Mouse (Mus musculus): Measurements from ENCODE around the gene Xrcc6. TPM values are rescaled to one million over a fixed set of nuclear protein-coding genes. Genes with fewer than 3 reads are reported as not detected.

Gene Xrcc6
- polyA plus RNA-seq, 1 experiment from 2014 or later: 66.6 TPM

DNA sequence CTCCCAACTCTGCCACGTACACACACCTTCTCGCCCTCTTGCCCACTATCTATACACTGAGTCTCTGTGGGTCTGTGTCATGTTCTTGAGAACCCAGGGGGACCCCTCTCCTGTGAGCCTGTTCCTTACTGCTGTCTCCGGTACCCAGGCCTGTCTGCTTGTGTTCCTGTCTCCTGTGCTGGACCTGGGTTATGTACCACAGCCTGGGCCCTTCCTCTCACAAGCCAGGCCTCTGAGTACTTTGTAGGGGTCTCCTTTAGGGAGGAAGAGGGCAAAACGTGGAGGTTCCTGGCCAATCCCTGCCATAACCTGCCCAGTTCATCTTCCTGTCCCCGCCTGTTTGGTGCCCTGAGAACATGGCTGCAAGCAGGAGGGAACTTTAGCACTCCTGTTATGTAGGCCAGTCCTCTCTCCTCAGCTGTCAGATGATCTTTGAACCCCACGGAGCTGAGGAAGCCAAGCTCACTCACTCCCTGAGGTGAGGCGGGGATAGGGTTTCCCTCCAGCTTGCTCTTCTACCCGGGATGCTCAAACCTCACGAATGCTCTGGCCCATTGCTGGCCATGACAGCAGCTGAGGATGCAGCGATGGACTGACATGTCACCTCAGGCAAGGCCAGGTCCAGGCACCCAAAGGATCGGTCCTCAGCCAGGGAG is 38.0 kb upstream of the Xrcc6 start:
- ATAC-seq (ENCODE audit: low FRiP score) (no peak), DNase-seq (ENCODE audit: low spot score) (no peak)
- no peak overlapping the region for H3K4me3 ChIP-seq (ENCODE audit: low read depth, low read length)
- no peaks in the 10 kb centered on the region for H3K9me3 ChIP-seq (ENCODE audit: control insufficient read depth, low read length)
- 0 out of 2 replicates have a peak, but pooled peaks cover 2% of the 10 kb centered on the region for H3K36me3 ChIP-seq (ENCODE audit: control insufficient read depth, insufficient read depth, low read length)
- no peak overlapping the region for H3K9ac ChIP-seq (ENCODE audit: low read depth, low read length)
- H3K4me2 ChIP-seq (replicated peaks; ENCODE audit: low read depth, low read length): no peak overlapping the region
- H3K4me1 ChIP-seq (replicated peaks; ENCODE audit: control insufficient read depth, insufficient read depth, low read length): no peaks in the 10 kb centered on the region
- WGBS: 70% methylated on average over 11 of the region's 11 CpGs
- H3K27ac ChIP-seq (ENCODE audit: low read depth, low read length): no peak overlapping the region
- no peaks in the 10 kb centered on the region for H3K27me3 ChIP-seq (ENCODE audit: control insufficient read depth, insufficient read depth, low read length)

DNA sequence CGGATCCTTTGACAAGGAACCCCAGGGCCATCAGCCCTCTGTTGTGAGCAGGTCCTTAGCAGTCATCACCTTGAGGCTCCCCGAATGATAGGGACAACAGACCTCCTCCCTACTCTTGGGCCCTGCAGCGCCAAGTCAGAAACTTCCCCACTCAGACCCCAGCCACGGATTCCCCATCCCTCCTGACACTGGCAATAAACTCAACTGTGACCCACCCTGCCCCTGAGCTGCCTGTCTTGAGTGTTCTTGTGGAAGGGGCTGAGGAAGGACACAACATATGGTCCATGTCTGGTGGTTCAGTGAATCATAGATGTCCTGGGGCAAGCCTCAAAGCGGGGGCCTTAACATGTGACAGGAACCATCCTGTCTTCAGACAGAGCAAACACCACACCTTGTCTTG is 36.9 kb upstream of the Xrcc6 start:
- WGBS: 90% methylated on average over 5 of the region's 5 CpGs
- Histone ChIP-seq H3K9ac (ENCODE audit: low read depth, low read length) (no peak overlapping the region), H3K4me3 (ENCODE audit: low read depth, low read length) (no peak overlapping the region), H3K4me1 (replicated peaks; ENCODE audit: control insufficient read depth, insufficient read depth, low read length) (no peaks in the 10 kb centered on the region), H3K36me3 (ENCODE audit: control insufficient read depth, insufficient read depth, low read length) (0 out of 2 replicates have a peak, but pooled peaks cover 2% of the 10 kb centered on the region), H3K4me2 (replicated peaks; ENCODE audit: low read depth, low read length) (no peak overlapping the region), H3K27ac (ENCODE audit: low read depth, low read length) (no peak overlapping the region), H3K9me3 (ENCODE audit: control insufficient read depth, low read length) (no peaks in the 10 kb centered on the region), H3K27me3 (ENCODE audit: control insufficient read depth, insufficient read depth, low read length) (no peaks in the 10 kb centered on the region)
- no peak for DNase-seq (ENCODE audit: low spot score)
- ATAC-seq (ENCODE audit: low FRiP score): no peak

DNA sequence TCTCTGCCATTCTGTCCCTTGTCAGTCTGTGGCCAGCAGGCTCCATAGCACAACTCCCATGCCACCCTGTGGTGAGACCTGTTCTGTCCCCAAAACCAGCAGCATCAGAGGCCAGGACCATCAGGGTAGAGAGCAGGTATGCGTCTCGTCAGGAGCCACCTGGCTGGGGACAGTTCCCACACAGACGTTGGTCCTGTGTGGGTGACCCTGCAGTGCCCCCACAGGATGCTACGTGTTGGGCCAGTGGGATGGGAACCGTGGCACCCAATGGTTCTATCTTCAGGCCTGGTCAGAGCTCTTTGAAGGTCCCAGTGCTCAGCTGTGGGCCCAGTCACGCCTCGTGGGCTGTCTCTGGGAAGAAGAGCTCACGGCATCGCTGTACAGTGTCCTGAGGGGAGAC is 36.5 kb upstream of the Xrcc6 start:
- H3K4me1 ChIP-seq (replicated peaks; ENCODE audit: control insufficient read depth, insufficient read depth, low read length): no peaks in the 10 kb centered on the region
- no peaks in the 10 kb centered on the region for H3K27me3 ChIP-seq (ENCODE audit: control insufficient read depth, insufficient read depth, low read length)
- WGBS: 92% methylated on average over 9 of the region's 9 CpGs
- no peaks in the 10 kb centered on the region for H3K9me3 ChIP-seq (ENCODE audit: control insufficient read depth, low read length)
- ATAC-seq (ENCODE audit: low FRiP score) (no peak), DNase-seq (ENCODE audit: low spot score) (no peak)
- no peak overlapping the region for H3K4me3 ChIP-seq (ENCODE audit: low read depth, low read length)
- H3K9ac ChIP-seq (ENCODE audit: low read depth, low read length): no peak overlapping the region
- H3K36me3 ChIP-seq (ENCODE audit: control insufficient read depth, insufficient read depth, low read length): 0 out of 2 replicates have a peak, but pooled peaks cover 2% of the 10 kb centered on the region
- no peak overlapping the region for H3K27ac ChIP-seq (ENCODE audit: low read depth, low read length)
- H3K4me2 ChIP-seq (replicated peaks; ENCODE audit: low read depth, low read length): no peak overlapping the region

DNA sequence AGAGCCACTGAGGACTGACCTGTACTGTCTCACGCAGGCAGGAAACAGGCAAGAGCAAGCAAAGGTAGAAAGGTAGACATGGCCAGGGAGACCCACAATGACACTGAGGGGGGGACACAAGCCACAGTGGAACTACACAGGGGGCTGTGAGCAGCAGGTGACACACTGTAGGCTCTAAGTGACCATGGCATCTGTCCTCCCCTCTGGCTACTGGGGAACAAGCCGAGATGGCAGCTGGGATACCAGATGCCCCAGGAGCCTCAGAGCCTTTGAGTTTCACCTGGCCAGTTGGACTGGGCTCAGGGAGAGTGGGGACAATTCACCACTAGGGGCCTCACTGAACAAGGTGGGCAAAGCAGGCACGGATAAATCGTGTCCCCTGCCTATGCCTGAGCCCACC is 35.3 kb upstream of the Xrcc6 start:
- Histone ChIP-seq H3K9ac (ENCODE audit: low read depth, low read length) (no peak overlapping the region), H3K27me3 (ENCODE audit: control insufficient read depth, insufficient read depth, low read length) (no peaks in the 10 kb centered on the region), H3K4me3 (ENCODE audit: low read depth, low read length) (no peak overlapping the region), H3K4me2 (replicated peaks; ENCODE audit: low read depth, low read length) (no peak overlapping the region), H3K27ac (ENCODE audit: low read depth, low read length) (no peak overlapping the region), H3K36me3 (ENCODE audit: control insufficient read depth, insufficient read depth, low read length) (0 out of 2 replicates have a peak, but pooled peaks cover 2% of the 10 kb centered on the region), H3K9me3 (ENCODE audit: control insufficient read depth, low read length) (no peaks in the 10 kb centered on the region), H3K4me1 (replicated peaks; ENCODE audit: control insufficient read depth, insufficient read depth, low read length) (no peaks in the 10 kb centered on the region)
- ATAC-seq (ENCODE audit: low FRiP score) (no peak), DNase-seq (ENCODE audit: low spot score) (no peak)
- WGBS: 84% methylated on average over 4 of the region's 4 CpGs

DNA sequence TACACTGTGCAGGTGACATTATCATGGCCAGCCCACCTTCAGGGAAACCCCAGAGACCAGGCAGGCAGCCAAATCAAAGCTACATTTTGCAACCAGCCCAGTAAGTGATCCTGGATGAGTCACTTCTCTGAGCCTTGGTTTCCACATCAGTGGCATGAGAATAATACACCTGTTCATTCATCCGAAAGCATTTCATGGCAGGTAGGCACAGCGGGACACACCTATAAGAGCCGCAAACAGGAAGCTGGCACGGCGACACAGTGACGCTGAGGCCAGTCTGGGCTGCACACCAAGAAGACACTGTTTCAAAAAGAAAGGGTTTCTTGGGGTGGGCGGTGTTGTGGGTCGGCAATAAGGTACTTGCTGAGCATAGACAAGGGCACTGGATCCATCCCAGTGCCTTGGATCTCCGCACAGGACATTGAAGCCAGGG is 33.5 kb upstream of the Xrcc6 start:
- Histone ChIP-seq H3K27ac (ENCODE audit: low read depth, low read length) (no peak overlapping the region), H3K36me3 (ENCODE audit: control insufficient read depth, insufficient read depth, low read length) (0 out of 2 replicates have a peak, but pooled peaks cover 2% of the 10 kb centered on the region), H3K27me3 (ENCODE audit: control insufficient read depth, insufficient read depth, low read length) (no peaks in the 10 kb centered on the region), H3K4me1 (replicated peaks; ENCODE audit: control insufficient read depth, insufficient read depth, low read length) (no peaks in the 10 kb centered on the region), H3K4me2 (replicated peaks; ENCODE audit: low read depth, low read length) (no peak overlapping the region), H3K9me3 (ENCODE audit: control insufficient read depth, low read length) (no peaks in the 10 kb centered on the region), H3K9ac (ENCODE audit: low read depth, low read length) (no peak overlapping the region), H3K4me3 (ENCODE audit: low read depth, low read length) (no peak overlapping the region)
- no peak for ATAC-seq (ENCODE audit: low FRiP score)
- no peak for DNase-seq (ENCODE audit: low spot score)
- 96% methylated on average over 9 of the region's 9 CpGs for WGBS

DNA sequence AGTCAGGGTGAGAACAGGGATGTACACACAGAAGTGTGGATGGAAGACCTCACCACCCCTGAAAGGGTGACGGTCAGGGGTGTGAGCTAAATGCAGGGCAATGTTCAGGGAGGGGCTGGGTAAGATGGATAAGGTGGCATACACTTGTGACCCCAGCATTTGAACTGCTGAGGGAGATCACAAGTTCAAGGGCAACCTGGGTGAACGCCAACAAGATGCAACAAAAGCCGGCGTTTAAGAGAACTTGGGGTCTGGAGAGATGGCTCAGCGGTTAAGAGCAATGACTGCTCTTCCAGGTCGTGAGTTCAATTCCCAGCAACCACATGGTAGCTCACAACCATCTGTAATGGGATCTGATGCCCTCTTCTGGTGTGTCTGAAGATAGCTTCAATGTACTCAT is 32.9 kb upstream of the Xrcc6 start:
- H3K27me3 ChIP-seq (ENCODE audit: control insufficient read depth, insufficient read depth, low read length): no peaks in the 10 kb centered on the region
- H3K9ac ChIP-seq (ENCODE audit: low read depth, low read length): no peak overlapping the region
- H3K36me3 ChIP-seq (ENCODE audit: control insufficient read depth, insufficient read depth, low read length): 0 out of 2 replicates have a peak, but pooled peaks cover 2% of the 10 kb centered on the region
- no peaks in the 10 kb centered on the region for H3K9me3 ChIP-seq (ENCODE audit: control insufficient read depth, low read length)
- H3K4me1 ChIP-seq (replicated peaks; ENCODE audit: control insufficient read depth, insufficient read depth, low read length): no peaks in the 10 kb centered on the region
- DNase-seq (ENCODE audit: low spot score) (no peak), ATAC-seq (ENCODE audit: low FRiP score) (no peak)
- H3K4me3 ChIP-seq (ENCODE audit: low read depth, low read length): no peak overlapping the region
- no peak overlapping the region for H3K27ac ChIP-seq (ENCODE audit: low read depth, low read length)
- 93% methylated on average over 6 of the region's 6 CpGs for WGBS
- H3K4me2 ChIP-seq (replicated peaks; ENCODE audit: low read depth, low read length): no peak overlapping the region

DNA sequence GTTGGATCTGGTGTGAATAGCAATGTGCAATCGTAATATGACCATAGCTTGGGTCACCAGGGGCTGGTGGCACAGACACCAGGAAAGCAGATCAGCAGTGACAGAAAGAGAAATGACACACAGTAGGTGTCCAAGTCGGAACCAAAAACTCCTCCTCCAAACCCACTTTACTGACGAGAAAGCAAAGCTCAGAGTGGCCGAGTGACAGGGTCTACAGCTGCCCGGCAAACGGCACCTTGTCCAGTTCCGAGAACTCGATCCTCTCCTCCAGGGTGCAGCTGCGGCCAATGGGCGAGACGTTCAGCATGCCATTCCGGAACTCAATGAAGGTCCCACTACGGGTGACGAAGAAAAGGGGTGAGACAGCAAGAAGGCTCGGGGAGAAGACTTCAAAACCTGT is 32.2 kb upstream of the Xrcc6 start:
- Histone ChIP-seq H3K36me3 (ENCODE audit: control insufficient read depth, insufficient read depth, low read length) (0 out of 2 replicates have a peak, but pooled peaks cover 2% of the 10 kb centered on the region), H3K27me3 (ENCODE audit: control insufficient read depth, insufficient read depth, low read length) (no peaks in the 10 kb centered on the region), H3K4me1 (replicated peaks; ENCODE audit: control insufficient read depth, insufficient read depth, low read length) (no peaks in the 10 kb centered on the region), H3K4me3 (ENCODE audit: low read depth, low read length) (no peak overlapping the region), H3K9ac (ENCODE audit: low read depth, low read length) (no peak overlapping the region), H3K4me2 (replicated peaks; ENCODE audit: low read depth, low read length) (no peak overlapping the region), H3K27ac (ENCODE audit: low read depth, low read length) (no peak overlapping the region), H3K9me3 (ENCODE audit: control insufficient read depth, low read length) (no peaks in the 10 kb centered on the region)
- WGBS: 90% methylated on average over 15 of the region's 15 CpGs
- no peak for ATAC-seq (ENCODE audit: low FRiP score)
- no peak for DNase-seq (ENCODE audit: low spot score)

DNA sequence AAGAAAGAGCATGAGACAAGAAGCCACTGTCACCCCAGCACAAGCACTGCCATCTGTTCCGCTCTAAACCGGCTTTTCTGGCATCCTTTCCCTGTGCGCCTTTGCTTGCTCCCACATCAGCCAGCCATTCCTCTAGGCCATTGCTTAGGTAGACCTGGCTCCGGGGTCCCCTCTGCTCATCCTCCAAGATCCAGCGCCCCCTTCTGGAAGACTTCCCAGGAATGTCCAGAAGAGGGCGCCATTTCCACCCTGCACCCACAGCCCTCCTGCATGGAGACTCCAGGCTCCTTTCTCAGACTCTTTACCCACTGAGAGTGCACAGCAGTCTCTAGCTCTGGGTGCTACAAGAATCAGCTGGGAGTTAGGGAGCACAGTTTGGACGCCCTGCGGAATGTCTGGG is 31.2 kb upstream of the Xrcc6 start:
- Histone ChIP-seq H3K4me2 (replicated peaks; ENCODE audit: low read depth, low read length) (no peak overlapping the region), H3K4me3 (ENCODE audit: low read depth, low read length) (no peak overlapping the region), H3K27ac (ENCODE audit: low read depth, low read length) (no peak overlapping the region), H3K27me3 (ENCODE audit: control insufficient read depth, insufficient read depth, low read length) (no peaks in the 10 kb centered on the region), H3K9ac (ENCODE audit: low read depth, low read length) (no peak overlapping the region), H3K4me1 (replicated peaks; ENCODE audit: control insufficient read depth, insufficient read depth, low read length) (no peaks in the 10 kb centered on the region), H3K36me3 (ENCODE audit: control insufficient read depth, insufficient read depth, low read length) (0 out of 2 replicates have a peak, but pooled peaks cover 1% of the 10 kb centered on the region), H3K9me3 (ENCODE audit: control insufficient read depth, low read length) (no peaks in the 10 kb centered on the region)
- DNase-seq (ENCODE audit: low spot score) (peak; percentile 78), ATAC-seq (ENCODE audit: low FRiP score) (no peak)
- WGBS: 52% methylated on average over 8 of the region's 8 CpGs

DNA sequence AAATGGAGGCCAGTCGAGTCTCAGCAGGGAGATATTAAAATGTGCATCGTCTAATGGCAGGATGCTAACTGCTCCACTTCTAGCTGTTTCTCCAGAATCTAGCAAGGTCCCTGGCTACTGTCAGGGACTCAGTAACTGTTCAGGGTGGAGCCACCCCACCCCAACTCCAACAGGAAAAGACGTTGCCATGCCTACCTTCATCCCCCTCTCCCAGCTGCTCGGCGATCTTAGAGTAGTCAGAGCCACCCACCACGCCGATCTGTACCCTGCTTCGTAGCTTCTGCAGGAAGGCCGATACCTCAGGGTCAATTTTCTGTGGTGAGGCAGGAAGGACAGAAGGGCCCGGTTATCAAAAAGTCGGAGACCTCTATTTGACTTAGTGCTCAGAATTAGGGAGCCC is 30.0 kb upstream of the Xrcc6 start:
- H3K4me3 ChIP-seq (ENCODE audit: low read depth, low read length): no peak overlapping the region
- no peak overlapping the region for H3K9ac ChIP-seq (ENCODE audit: low read depth, low read length)
- H3K27ac ChIP-seq (ENCODE audit: low read depth, low read length): no peak overlapping the region
- H3K4me2 ChIP-seq (replicated peaks; ENCODE audit: low read depth, low read length): no peak overlapping the region
- WGBS: 89% methylated on average over 11 of the region's 11 CpGs
- H3K36me3 ChIP-seq (ENCODE audit: control insufficient read depth, insufficient read depth, low read length): no peaks in the 10 kb centered on the region
- DNase-seq (ENCODE audit: low spot score) (no peak), ATAC-seq (ENCODE audit: low FRiP score) (no peak)
- H3K9me3 ChIP-seq (ENCODE audit: control insufficient read depth, low read length): no peaks in the 10 kb centered on the region
- no peaks in the 10 kb centered on the region for H3K27me3 ChIP-seq (ENCODE audit: control insufficient read depth, insufficient read depth, low read length)
- no peaks in the 10 kb centered on the region for H3K4me1 ChIP-seq (replicated peaks; ENCODE audit: control insufficient read depth, insufficient read depth, low read length)

Measured in hindbrain, embryonic 11.5 days (tissue).